Mouse (Mus musculus): ENCODE measurements around the gene Slc13a2.

Gene Slc13a2

DNA sequence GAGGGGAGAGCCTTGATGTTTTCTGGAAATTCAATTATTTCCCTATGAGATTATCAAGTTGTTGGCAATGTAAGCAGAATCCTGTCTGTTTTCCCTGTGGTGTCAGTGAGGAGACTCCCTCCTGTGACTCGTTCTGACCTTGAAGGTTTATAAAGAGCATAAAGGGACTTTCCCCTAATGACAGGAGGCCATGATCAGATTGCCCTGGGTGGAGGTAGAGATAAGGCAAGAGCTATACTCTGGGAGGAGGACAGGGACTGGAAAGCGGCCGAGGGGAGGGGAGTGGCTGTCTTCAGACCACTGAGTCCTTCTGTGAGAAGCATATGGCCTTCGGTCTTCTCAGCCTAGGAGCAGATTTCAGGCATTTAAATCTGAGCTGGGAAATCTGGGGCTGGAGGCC, 12.0 kb upstream of the Slc13a2 start:
- no peak for DNase-seq (ENCODE audit: low read depth, low spot score)

DNA sequence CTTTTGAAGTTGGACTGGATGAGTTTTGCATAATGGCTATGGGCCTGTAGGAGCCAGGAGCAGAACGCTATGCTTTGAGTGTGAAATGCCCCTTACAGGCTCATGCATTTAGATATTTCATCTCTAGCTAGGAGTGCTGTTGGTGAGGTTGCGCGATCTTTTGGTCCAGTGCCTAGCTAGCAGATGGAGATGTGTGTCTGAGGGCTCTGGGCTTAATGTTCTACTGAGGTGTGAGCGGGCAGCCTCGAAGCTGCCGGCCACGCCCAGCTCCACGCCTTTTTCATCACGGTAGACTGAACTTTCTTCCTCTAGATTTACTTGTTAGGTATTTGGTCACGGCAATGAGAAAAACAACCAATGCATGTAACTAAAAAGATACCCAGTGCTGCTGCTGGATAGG, 9.2 kb upstream of the Slc13a2 start:
- DNase-seq (ENCODE audit: low read depth, low spot score): no peak

DNA sequence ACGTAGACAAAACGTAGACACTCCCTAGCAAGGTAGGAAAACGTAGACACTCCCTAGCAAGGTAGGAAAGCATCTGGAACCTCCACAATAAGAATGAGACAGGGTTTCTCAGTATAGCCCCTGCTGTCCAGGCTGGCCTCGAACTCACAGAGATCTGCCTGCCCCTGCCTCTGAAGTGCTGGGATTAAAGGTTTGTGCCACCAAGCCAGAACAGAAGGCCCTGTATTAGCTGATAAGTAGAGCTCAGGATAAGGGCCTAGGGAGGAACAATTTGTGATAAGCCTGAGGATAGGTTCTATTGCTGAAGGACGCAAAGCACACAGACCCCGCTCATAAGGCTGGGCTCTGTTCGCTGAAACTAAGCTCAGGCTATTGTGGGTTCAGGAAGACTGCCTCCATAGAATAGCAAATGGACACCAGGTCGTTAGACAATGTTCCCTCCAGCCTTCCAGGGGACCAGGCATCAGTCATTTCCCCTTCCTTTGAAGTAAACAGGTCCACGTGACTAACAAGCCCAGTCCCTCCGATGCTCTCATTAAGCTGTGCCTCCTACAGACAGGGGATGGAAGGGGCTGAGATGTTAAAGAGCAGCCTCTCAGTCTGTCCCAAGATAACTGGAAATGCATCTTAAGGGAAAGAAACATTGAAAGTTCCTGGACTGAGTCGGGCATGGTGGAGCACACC, 8.3 kb upstream of the Slc13a2 start:
- DNase-seq (ENCODE audit: low read depth, low spot score): no peak

DNA sequence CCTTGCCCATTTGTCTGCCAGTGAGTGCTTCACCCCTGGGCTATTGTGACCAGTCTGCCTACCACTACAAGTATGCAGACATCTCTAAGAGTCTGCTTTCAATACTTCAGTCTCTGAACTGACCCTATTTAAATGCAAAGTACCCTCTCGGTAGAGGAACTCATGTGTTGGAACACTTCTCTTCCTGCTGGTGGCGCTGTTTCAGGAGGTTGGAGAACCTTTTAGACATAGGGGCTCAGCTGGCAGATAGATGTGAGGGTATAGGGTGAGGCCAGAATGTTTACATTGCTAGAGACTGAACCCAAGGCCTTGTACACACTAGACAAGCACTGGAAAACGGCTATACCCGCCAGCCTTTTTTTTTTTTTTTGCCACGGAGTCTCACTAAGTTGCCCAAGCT, 6.3 kb upstream of the Slc13a2 start:
- no peak for DNase-seq (ENCODE audit: low read depth, low spot score)

DNA sequence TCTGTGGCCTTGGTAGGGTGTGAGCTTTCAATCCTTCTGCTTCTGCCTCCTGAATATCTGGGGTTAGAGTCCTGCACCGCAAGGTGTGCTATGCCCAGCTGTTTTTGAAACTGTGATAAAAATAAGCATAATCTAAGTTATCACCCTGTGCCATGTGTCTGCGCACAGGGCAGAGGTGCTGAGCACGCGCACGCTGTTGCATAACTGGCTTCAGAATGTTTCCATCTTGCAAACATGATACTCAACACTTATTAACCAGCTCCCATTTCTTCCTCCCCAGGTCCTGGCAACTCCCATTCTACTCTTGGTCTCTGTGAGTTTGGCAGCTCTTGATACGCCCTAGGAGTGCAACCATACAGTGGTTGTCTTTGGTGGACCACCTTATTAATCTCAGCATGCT, 5.6 kb upstream of the Slc13a2 start:
- DNase-seq (ENCODE audit: low read depth, low spot score): no peak

DNA sequence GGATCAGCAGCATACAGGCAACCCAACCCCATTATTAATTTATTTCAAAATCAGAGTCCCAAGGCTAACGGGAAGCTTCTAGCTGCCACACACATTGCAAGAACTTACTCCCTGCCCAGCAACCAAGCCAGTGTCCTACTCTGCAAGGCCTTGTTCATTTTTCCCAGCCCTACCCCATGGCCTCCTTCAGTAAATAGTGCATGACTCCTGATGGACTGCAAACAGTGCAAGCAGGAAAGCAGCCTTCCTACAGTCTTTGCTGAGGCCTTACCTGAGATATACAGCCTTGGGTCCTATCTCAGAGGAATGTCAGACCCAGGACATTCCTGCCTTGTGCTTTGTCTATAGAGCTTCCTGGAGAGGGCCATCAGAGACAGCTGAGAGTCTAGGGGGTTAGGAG, 3.6 kb upstream of the Slc13a2 start:
- DNase-seq (ENCODE audit: low read depth, low spot score): no peak

DNA sequence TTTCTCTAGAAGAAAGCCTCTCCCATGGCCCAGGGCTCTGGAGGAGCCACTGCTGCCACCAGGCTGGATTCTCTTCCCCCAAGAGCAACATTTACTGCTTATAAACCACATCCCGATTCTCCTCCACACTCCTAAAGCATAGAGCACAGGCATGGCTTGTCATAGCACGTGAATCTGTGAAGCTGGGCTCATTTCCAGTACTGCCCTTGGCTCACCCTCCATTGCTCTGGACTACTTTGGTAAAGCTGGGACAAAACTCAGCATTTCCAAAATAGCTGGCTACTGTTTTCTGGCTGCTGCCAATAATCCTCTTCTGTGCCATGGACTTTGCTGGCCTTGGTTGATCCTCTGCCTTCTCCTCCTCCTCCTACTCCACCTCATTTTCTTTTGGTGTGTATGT, 2.3 kb upstream of the Slc13a2 start:
- no peak for DNase-seq (ENCODE audit: low read depth, low spot score)

DNA sequence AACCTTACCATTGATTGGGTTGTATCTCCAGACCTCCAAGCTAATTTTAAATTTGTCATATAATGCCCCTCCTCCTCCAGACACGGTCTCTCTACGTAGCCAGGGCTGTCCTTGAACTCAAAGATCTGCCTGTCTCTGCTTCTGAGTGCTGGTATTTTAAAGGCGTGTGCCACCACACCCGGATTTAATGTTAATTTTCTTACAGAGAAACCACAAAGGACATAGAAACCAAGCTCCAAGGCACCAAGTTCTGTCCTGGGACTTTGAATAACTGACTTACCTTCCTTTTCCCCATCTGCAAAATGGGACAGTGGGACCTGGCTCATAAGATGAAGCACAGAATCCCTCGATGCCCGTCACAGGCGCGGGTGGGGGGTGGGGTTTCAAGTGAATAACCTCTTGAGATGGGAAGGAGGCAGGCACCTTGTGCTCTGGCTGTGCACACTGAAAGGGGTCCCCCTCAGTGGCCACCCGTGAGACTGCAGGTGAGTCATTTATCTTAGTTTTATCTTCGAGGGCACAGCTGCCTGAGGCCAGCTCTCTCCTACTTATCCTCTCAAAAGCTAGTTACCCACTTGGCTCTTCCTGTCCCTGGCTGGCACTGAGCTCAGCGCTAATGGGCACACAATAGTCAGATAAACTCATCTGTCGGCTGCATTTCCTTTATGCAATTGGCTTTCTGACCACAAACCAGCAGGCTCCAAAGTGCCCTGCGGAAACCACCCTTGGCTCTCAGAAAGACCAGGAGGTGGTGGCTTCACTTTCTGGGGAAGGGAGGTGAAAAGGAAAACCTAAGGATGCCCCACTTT, 612 bp downstream of the Slc13a2 start:
- DNase-seq (ENCODE audit: low read depth, low spot score): no peak

DNA sequence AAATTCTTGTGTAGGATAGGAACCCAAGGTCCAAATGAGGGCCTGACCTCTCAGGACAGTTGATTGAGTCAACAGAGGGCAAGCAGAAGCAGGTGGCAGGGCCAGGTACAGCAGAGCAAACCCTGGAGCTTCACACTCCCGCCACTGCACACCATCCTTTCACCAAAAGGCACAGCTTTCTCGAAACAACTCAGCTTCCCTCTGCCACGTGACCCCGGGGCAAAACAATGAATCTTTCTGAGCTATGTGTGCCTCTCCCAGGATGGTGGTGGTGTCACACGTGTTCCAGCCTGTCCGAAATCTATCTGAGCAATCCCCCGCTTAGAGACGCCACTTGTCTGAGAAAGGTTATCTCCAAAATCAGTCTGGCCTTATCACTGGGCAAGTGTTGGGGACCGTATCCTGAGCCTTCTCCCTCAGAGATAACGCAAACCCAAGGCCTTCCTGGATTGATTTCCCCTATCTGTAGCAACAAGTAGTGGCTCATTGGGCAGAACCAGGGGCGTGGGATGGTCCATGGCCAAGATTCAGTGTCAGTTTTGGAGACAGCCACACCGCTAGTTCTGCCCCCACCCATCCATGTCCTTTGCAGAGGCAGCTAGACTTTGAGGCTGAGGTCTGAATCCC, 1.6 kb downstream of the Slc13a2 start:
- no peak for DNase-seq (ENCODE audit: low read depth, low spot score)

DNA sequence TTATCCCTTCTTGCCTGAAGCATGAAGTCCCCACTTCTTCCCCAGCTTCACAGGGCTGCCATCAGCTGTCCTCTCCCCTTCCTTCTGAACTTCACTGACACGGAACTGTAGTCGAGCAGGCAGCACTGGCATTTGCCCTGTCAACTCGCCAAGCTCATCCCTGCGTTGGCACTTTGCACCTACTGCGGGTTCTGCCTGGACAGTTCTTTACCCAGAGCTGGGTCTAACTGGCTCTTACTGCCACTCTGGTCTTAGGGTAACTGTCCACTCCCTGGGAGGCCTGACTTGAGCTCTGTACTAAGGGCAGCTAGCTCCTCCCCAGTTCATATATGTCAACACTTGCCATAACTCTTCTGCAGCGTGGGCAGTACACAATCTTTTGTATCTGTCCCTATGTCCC, 5.2 kb downstream of the Slc13a2 start:
- no peak for DNase-seq (ENCODE audit: low read depth, low spot score)

DNA sequence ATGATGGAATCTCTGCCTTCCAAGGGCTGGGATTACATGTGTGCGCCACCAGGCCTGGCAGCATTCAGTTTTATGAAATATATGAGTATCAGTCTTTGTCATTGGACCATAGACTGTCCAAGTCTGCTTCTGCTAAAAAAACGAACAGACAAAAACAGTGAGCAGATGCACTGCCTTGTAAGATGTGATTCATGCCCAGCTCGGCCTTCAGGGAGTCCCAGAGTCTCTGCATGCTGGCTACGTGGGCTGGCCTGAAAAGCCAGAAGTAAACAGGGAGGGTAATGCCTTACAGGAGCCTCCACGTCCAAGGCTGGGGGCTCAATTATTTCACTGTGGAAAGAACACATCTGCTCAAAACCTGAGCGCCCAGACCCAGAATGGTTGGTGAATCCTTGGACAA, 9.2 kb downstream of the Slc13a2 start:
- no peak for DNase-seq (ENCODE audit: low read depth, low spot score)

DNA sequence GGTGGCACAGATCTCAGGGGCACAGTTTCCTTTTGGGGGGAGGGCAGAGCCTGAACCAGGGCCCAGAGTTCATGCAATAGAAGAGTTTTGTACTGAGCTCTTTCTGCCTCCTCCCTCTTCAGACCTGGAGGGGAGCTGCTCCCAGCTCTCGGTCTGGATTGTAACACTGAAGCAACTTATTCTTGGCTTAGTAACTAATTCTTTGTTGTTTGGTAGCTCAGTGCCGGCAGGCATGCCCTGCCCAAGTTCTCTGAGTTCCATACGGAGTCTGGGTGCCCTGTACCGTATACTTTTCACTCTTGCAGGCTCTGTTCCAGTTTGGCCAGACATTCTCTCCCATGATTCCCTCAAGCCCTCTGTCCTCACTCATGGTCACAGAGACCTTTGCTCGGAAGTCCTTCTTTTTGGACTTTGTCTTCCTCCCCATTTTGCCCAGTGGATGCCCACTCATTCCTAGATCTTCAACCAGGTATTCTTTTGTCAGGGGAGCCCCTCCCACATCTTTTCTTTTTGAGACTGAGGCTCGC, 9.6 kb downstream of the Slc13a2 start:
- no peak for DNase-seq (ENCODE audit: low read depth, low spot score)

DNA sequence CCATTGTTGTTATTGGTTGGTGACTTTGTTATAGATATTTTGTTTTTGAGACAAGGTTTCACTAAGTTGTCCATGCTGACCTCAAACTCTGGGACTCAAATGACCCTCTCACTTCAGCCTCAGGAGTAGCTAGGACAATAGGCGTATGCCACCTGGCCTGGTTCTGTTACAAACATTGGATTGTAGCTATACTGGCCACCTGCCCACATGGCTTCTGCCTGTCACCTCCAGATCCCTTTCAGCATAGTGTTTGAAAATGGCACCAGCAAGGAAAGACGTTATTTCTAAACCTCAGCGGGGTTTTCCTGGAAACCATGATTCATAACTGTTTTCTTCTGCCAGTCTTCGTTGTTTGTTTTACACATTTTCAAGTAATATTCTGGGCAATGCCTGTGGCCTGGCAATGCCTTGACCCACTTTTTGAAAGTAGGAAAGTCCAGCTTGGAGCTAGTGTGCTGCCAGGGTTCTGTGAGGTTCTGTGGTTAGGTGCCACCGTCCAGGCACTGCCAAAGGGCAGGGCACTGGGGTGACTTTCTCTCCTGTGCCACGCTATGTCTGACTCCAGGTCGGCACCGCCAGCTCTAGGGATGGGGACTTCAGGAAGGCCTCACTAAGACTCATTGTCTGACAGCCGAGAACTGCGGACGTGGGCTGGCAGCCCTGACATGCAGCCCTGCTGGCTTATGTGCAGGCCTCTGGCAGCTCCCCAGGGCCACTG, 10.3 kb downstream of the Slc13a2 start:
- no peak for DNase-seq (ENCODE audit: low read depth, low spot score)

DNA sequence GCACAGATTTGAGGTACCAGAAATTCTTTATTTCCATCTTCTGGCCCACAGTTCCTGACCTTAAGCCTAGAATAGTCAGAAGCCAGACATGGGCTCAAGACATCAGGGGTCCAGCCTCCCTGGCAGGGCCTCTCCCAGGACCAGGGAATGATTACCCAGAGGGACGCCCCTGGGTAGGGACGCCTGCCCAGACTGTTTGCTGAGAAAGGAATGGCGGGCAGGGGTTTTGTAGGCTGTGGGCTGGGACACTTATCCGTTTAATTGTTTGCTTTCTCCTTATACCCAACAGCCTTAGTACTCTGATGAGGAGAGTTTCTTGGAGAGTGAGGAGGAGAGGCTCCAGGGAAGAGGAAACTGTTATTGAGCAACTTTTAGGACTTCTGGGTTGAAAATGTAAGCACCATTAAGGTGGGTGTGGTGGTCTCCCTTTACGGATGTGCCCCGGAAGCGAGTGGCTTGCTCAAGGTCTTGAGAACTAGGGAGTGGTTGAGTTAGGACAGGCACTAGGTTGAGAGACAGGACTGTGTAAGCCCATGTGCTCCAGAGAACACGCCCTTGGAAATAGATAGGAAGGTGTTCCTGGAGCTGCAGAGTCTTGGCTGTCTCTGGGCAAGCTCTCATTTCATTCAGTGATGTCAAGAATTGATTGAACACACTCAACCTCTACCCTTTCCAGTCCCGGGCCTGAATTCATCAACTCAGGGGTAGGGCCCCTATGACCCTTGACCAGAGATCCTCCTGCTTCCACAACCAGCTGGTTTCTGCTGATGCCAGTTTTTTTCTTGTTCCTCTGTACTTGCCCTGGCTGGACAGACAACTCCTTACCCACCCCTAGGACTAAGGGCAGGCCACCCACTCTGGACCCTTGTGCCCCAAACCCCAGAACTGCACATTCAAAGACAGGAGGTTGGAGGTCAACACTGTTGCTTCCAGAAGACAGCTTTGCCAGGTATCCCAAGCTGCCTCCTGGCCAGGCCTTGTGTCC, 13.5 kb downstream of the Slc13a2 start:
- no peak for DNase-seq (ENCODE audit: low read depth, low spot score)

DNA sequence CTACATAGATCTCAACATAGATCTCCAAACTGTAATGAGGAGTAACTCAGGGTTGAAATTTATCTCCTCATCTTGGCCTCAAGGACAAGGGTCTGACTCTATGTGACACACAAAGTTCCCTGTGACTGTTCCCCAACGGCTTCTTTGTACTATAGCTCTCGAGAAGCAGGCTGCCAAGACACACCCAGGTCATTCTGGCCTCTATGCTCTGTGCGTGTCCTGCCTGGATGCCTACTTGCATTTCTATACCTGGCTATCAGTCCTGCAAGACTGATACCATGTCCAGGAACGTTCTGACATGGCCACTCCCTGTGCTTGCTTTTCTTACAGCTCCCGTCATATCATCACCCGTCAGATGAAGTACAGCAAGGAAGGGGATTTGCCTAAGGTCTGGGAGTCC, 20.0 kb downstream of the Slc13a2 start:
- no peak for DNase-seq (ENCODE audit: low read depth, low spot score)

DNA sequence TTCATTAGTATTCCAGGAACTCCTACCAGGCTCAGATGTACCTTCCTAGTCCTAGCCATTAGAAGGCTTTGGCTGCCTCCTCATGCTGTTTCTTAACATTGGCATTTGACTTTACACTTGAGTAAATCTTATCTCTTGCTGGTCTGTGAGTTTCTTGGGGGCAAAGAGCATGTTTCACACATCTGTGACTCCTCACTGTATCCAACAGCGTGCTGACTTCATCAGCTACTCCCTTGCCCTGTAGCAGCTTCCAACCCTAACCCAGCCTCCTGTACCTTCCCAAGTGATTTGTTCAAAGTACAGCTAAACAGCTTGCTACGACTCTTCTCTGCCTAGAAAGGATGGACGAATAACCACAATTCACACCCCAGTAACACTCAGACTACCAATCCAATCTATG, 20.5 kb downstream of the Slc13a2 start:
- DNase-seq (ENCODE audit: low read depth, low spot score): no peak

DNA sequence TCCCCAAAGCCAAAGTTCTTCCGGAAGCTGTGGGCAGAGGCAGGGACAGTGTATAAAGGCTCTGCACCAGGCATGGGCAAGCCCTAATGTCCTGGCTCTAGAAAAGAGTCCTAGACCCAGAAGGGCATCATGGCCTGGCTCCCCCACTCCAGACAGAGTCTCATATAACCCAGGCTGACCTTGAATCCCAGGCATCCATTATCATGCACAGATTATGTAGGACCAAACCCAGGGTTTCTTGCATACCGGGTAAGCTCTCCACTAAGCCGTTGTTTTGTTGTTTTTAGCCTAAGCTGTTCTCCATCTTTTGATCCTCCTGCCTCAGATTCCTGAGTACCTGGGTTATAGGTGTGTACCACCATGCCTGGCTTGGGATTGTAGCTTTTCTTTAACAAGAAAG, 21.1 kb downstream of the Slc13a2 start:
- no peak for DNase-seq (ENCODE audit: low read depth, low spot score)

DNA sequence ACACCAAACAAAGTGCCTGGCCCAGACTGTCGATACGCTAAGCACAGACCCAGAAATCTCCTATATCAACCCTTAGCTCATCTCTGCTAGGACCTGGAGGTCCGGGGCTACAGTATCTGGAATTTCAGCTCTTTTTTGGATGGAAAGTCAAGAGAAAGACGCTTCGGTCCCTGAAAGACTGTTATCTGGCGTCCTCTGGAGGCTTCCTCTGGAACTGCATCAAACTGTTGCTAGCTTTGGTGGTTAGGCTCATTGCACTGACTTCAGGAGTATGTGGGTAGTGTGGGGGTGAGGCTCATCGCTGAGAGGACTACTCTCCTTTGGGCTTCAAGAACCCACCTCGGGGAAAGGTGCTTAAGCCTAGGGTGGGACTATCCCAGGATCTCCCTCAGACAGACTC, 22.3 kb downstream of the Slc13a2 start:
- DNase-seq (ENCODE audit: low read depth, low spot score): no peak

DNA sequence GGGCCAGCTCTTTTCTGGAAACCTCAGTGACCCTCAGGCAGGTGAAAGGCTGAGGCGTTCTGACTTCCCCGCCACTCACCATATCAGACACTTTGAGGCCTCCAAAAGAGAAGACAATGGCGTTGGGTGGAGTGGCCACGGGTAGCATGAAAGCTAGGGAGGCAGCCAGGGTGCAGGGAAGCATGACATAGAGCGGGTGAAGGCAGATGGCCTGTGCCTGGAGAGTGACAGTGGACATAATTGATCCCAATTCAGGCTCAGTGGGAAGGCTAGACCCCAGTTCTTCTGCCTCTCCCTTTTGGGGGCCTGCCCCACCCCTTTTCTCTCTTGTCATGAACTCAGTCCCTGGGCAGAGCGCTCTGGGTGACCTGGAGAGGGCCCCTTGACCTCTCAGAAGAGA, 23.8 kb downstream of the Slc13a2 start:
- DNase-seq (ENCODE audit: low read depth, low spot score): no peak

DNA sequence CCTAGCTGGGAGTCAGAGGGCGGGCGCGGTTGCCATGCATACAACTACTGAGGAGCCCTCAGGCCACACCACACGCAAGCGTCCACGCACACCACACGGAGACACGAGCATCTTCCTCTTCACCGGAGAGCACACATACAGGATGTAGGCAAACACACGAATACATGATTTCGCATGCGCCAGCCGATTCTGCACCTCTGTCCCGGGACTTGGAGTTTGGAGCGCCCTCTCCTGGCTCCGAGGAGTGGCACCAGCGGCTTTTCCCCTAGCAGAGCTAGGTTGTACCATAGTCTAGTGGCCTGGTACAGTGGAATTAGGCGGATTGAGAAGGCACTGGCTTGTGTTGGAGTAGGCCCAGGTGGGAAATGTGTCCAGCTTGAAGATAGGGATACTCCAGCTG, 24.6 kb downstream of the Slc13a2 start:
- no peak for DNase-seq (ENCODE audit: low read depth, low spot score)

DNA sequence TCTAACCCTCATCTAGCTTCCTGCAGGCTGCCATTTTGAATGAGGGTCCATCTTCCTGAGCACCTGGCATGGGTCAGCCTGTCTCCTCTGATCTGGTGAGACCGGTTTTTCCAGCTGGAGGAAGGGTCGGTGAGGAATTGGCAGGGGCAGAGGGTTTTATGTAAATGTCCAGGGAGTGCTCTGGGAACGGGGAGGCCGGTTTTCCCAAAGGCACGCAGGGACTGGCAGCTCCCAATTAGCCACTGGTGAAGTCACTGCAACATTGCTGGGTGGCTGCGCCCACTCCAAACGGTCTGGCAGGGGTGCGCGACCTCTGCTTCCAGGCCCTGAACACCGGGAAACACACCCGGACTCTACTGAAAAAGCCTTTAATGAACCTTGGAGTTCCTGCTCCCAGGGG, 25.1 kb downstream of the Slc13a2 start:
- DNase-seq (ENCODE audit: low read depth, low spot score): no peak
